Mouse (Mus musculus) urinary bladder, postnatal 14 days (tissue): ENCODE measurements around the gene Cib2.
A peak's percentile ranks its signal among the peaks of the same experiment; 100 is the strongest.

Experiments used
- DNase-seq: peaks from one replicate; pipeline ENCODE4 v3.0.0; 2021; ENCODE audit warnings: low spot score

The Cib2 gene

GRCm38 (mm10) chr9:54544954-54545315 lies 15.1 kb downstream of the Cib2 start:
- no peak for DNase-seq

DNA sequence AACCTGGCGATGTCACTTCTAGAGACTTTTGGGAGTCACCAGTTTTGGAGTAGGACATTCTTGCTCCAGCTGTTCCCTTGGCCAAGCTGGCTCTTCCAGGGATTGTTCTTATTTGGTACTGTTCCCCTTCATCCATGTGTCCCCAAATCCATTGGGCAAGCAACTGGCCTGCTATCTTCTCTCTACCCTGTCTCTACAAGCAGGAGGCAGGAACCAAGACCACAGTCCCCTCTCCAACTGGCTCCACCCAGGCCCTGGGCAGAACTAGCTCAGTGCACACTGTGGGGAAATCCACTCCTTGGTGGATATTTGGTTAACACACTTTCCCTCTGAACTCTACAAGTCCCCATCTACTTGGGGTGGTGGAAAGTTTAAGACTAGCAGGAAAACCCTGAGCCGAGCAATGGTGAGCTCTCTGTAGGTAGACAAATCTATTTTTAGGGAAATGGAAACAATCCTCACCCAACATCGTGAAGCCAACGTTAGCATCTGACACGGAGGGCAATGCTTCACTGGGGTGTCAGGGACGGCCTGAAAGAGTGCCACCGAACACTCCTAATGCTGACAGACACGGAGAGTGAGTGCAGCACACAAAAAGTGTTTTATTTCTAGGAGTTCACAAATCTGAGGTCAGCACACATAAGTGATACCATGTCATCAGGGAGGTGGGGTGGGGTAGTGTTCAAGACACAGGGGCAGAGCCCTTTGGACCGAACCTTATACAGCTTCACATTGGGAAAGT lies 15.6 kb downstream of the Cib2 start:
- DNase-seq = no peak

DNA sequence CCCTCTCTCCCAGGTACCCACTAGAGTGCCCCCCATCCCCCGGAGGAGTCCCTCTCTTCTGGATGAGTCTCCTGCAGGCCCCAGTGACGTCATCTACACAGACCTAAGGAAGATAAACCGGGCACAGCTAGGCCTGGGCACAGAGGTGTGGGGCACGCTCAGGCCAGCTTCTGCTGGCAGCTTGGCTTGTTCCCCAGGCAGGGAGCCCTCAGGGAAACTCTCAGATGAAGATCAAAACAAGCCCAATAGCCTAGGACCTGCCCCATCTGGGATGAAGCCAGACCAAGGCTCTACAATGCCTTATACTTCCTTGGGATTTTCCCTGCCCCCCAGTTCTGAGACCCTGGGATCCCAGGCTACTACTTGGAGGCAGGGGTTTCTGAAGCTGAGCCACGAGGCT lies 19.2 kb downstream of the Cib2 start:
- peak; percentile 9 for DNase-seq

DNA sequence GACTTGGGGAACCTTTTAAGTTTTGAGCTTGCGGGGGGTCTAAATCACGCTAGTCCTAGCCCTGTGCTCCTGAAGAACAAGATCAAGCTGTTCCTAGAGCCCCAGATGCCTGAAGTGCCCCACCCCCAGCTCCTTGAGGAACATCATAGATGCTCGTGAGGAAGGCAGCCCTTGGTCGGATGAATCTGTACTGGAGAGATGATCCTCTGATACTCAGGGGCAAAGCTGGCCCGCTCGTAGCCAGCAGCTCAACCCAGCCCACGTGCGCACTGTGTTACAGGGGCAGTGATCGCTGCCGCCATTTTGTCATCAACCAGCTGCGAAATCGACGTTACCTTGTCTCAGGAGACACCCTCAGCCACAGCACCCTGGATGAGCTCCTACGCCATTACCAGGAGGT lies 21.3 kb downstream of the Cib2 start, which contains the start of gene Sh2d7:
TSS of gene Sh2d7 (plus strand) at position 301 of the 400 bp plus-strand sequence.
- no peak for DNase-seq

- no peak for DNase-seq
Measured at GRCm38 (mm10) chr9:54538244-54538643, 21.8 kb downstream of the Cib2 start.

DNA sequence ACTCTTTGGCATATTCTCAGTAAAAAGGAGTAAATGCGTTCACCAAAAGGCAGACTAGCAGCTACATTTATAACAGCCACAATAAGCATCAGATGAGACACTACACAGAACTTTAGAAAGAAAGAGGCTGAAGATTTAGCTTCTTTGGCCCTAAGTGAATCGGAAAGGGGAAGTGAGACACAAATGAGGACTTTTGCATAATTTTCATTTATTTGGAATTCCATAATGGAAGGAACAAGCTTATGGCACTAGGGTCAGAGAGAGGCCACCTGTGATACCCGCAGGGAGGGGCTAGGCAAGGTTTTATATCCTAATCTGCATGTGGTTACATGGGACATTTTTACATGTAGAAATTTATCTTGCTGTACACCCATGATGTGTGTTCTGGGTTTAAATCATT lies 22.5 kb downstream of the Cib2 start:
- no peak for DNase-seq

DNA sequence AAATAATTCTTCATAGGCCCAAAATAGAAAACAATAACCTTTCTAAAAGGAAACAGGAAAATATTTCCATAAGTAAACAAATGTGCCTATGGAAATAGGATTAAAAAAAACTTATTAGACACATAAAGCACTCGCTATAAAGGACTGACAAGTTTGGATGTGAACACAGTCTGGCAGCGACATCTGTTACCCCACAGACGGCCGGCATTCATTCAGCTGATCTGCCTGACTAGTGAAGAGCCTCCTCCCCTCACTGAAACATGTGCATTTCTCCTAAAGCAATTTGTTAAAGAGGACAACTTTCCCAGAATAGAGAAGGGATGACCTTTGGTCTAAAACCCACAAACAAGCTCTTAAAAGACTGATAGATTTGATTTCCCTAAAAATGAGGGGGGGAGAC lies 23.0 kb downstream of the Cib2 start:
- DNase-seq = no peak

- DNase-seq = no peak
Measured at GRCm38 (mm10) chr9:54536236-54536635, 23.8 kb downstream of the Cib2 start.

GRCm38 (mm10) chr9:54533975-54534374 lies 26.0 kb downstream of the Cib2 start:
- no peak for DNase-seq

- DNase-seq = no peak
Measured at GRCm38 (mm10) chr9:54532926-54533325, 27.1 kb downstream of the Cib2 start.

- no peak for DNase-seq
Measured at GRCm38 (mm10) chr9:54531421-54531820, 28.6 kb downstream of the Cib2 start.

- no peak for DNase-seq
Measured at GRCm38 (mm10) chr9:54530836-54531235, 29.2 kb downstream of the Cib2 start.

GRCm38 (mm10) chr9:54529950-54530349 lies 30.1 kb downstream of the Cib2 start:
- no peak for DNase-seq

DNA sequence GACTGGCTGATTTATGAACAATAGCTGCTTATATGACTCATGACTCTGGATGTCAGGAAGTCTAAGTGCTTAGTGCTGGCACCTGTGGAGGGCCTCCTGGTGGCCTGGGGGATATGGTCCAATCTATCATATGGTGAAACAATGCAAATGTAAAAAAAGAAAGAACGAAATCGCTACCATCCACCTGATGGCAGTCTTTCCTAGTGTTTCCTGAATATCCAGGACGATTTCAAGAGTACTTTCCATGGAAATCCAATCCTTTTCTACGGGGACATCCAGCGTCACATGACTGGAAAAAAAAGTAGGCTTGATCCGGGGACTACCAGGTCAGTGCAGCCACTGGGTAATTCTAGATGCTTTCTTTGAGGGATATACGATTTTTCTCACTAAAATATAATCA lies 32.3 kb downstream of the Cib2 start:
- no peak for DNase-seq

- DNase-seq = no peak
Measured at GRCm38 (mm10) chr9:54520286-54520685, 39.7 kb downstream of the Cib2 start.

GRCm38 (mm10) chr9:54518921-54519320 lies 41.1 kb downstream of the Cib2 start:
- no peak for DNase-seq

GRCm38 (mm10) chr9:54515991-54516390 lies 44.0 kb downstream of the Cib2 start:
- DNase-seq = no peak

GRCm38 (mm10) chr9:54502873-54503272 lies 57.1 kb downstream of the Cib2 start:
- DNase-seq = no peak

DNA sequence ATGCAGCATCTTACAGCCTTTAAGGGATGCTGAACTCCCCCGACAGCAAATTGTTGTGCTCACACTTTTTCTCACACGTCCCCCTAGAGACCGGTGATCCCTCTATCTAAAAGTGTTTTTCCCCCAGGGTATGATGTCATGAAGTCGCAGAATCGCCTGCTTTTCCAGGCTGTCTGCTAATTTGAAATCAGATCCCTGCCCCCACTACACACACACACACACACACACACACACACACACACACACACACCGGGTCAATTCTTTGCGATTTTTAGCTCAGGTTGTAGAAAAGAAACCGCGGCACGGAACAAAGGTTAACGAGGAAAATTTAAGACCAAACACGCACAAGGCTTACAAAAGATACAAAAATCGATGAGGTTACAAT lies 57.9 kb downstream of the Cib2 start:
- DNase-seq = no peak

- peak; percentile 90 for DNase-seq
Measured at GRCm38 (mm10) chr9:54501453-54502110, 58.4 kb downstream of the Cib2 start, which contains the start of gene Dmxl2. Gene Dmxl2, minus strand, starts transcription at chr9:54501626.

- peak; percentile 24 for DNase-seq
Measured at GRCm38 (mm10) chr9:54500832-54501452, 59.1 kb downstream of the Cib2 start.

- no peak for DNase-seq
Measured at GRCm38 (mm10) chr9:54499791-54500190, 60.2 kb downstream of the Cib2 start.

GRCm38 (mm10) chr9:54499291-54499690 lies 60.7 kb downstream of the Cib2 start:
- no peak for DNase-seq
